Mouse (Mus musculus): ENCODE results near the gene Rcan3.

- TF ChIP-seq CTCF (IDR thresholded peaks at IDR 0.05; ENCODE audit: extremely low read depth, insufficient read depth, low read length) (no peak), POLR2A (IDR thresholded peaks at IDR 0.05; ENCODE audit: extremely low read depth, insufficient read depth, low read length) (no peak)
Observed at GRCm38 (mm10) chr4:135377241-135377640, 56.4 kb downstream of the Rcan3 start.

All from cortical plate, adult 2 months (tissue).